Mouse (Mus musculus) erythroblast, adult 5-6 weeks (primary cell): ENCODE results near the gene Stx8. TPM values are rescaled to one million over a fixed set of nuclear protein-coding genes. Genes with fewer than 3 reads are reported as not detected.

ENCODE experiments used
- ATAC-seq: replicated peaks from 2 replicates; pipeline ENCODE4 v1.8.0; 2016; ENCODE audit warnings: moderate number of reproducible peaks, mild to moderate bottlenecking, moderate TSS enrichment, inconsistent platforms; ENCODE audit not compliant: poor library complexity, low FRiP score, severe bottlenecking
- total RNA-seq, 2 experiments: library from RNA; stranded (forward) in 1 of 2; stranded (reverse) in 1 of 2; fragments of 150-400 nt in 1 of 2; fragments of 200-764, 138-1000 nt in 1 of 2; gene quantifications; 2 replicates each; pipeline versions ENCODE4 v1.2.3 to v1.2.4; 2015 to 2017; ENCODE audit warnings: low replicate concordance in 2 of 2

Stx8 gene
- total RNA-seq, 2 experiments from 2014 or later: 3.8 to 9.5 TPM

GRCm38 (mm10) chr11:68074686-68075085 lies 108.7 kb downstream of the Stx8 start:
- ATAC-seq: no peak

DNA sequence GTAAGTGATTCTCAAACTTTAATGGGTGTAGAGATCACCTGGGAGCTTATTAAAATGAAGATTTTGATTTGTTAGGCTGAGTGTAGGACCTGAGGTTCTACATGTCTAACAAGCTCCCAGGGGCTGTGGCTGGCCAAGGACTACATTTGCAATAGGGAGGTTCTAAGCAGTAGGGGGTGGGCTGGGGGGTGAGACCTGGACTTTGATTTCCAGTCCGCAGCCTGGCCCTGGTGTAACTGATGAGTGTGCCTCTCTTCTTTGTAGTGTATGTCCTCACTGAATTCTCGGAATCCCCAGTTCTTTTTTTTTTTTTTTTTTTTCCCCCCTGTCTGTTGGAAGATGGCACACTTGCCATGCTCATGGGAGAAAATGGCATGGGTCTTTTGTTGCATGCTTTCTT lies 109.3 kb downstream of the Stx8 start:
- ATAC-seq: no peak

GRCm38 (mm10) chr11:68079756-68080155 lies 113.8 kb downstream of the Stx8 start:
- ATAC-seq: no peak

DNA sequence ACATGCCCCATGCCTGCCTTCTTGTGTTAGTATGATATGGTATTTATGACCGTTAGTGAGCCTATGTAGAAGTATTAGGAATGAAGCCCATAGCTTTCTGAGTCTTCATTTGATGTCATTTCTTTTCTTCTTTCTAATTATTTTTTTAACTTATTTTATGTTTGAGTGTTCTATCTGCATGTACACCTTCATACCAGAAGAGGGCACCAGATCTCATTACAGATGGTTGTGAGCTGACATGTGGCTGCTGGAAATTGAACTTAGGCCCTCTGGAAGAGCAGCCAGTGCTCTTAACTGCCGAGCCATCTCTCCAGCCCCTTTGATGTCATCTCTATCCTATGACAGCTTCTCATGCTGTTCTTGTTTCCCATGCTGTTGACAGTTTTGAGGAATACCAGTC lies 115.0 kb downstream of the Stx8 start:
- no peak for ATAC-seq

DNA sequence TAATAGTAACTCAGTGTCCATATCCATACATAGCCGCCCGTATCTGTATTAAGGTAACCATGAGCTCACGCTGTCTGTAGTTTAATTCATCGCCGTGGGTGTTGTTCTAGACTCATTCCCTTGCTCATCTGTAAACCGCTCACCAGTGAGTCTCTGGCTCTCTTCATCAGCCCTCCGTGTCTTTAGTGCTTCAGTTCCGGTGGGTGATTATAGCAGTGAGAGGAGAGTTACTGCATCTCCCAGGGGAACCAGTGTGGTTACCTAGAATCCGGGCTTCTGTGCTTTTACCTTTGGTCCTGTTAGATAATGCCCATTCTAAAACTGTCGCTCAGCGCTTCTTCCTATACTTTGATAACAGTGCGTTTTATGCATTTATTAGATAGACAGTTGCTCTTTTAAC lies 116.8 kb downstream of the Stx8 start:
- ATAC-seq: no peak

DNA sequence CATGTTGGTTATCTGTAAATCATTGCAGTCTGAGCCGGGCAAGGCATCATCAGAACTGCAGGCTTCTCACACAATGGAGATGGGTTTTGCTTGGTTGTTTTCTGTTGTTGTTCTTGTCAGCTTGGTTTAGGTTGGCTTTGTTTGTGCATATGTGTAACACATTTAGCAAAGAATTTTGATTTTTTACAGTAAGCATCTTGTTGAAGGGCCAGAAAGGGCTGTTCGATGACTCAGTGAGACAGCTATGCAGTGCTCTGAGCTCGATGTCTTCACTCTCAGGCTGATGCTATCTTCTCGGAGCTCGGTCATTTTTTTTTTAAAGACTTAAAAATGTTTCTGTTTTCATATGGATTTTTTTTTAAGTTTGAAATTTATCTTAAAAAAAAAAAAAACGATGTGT lies 117.6 kb downstream of the Stx8 start:
- no peak for ATAC-seq

- no peak for ATAC-seq
These were observed 120.2 kb downstream of the Stx8 start for GRCm38 (mm10) chr11:68086221-68086620.

- no peak for ATAC-seq
These were observed 123.4 kb downstream of the Stx8 start for GRCm38 (mm10) chr11:68089426-68089825.

- ATAC-seq: no peak
These were observed 124.0 kb downstream of the Stx8 start for GRCm38 (mm10) chr11:68089885-68090592.

DNA sequence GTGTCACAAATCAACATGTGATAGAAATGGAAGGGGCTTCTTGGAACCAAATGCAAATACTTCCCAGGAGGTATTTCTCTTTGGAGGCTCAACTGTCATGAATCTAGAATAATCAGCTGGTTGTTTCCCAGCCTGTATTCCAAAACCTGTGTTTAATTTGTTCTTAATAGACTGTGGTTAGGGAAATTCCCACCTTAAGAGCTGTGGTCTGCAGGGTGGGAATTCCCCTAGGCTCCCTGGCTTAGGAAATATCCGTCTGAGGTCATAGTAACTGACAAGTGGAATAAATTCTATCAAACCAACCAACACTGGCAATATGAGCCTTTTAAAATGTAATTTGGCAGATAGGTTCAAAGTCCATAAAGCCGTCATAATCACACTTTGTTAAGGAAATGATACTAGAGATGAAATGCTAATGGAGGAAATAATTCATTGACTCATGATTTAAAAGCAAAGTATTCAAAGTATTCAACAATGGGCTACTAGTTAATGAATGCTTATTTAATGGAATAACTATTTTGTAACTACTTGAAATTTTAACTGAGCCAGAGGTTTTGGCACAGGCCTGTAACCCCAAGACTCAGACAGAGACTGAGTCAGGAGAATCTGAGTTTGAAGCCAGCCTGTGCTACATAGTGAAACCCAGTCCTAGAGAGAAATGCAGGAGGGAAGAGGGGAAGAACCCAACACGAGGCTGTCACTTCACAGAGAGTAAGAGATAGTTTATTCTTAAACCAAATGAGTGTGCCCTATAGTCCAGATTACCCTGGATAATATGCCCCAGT lies 126.2 kb downstream of the Stx8 start:
- ATAC-seq: no peak

- no peak for ATAC-seq
These were observed 135.6 kb downstream of the Stx8 start for GRCm38 (mm10) chr11:68101598-68101997.

DNA sequence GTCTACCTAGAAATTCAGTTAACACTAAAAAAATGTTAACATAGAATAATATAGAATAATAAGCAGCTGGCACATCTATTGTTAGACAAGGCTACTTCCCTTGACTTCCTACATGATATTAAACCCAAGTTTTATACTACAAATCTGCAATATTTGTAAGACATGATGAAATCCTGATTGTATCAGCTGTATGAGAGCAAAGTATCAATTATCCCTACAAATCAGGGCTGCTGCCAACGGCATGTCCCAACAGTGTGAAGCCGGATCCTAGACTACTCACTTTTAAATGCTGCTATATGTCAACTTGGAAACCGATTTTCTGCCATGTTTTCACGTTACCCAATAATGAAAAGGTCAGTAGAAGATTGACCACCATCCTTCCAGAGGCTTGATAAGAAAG lies 137.5 kb downstream of the Stx8 start:
- no peak for ATAC-seq

GRCm38 (mm10) chr11:68106053-68106452 lies 140.1 kb downstream of the Stx8 start:
- no peak for ATAC-seq

- ATAC-seq: no peak
These were observed 147.6 kb downstream of the Stx8 start for GRCm38 (mm10) chr11:68113454-68114100.

DNA sequence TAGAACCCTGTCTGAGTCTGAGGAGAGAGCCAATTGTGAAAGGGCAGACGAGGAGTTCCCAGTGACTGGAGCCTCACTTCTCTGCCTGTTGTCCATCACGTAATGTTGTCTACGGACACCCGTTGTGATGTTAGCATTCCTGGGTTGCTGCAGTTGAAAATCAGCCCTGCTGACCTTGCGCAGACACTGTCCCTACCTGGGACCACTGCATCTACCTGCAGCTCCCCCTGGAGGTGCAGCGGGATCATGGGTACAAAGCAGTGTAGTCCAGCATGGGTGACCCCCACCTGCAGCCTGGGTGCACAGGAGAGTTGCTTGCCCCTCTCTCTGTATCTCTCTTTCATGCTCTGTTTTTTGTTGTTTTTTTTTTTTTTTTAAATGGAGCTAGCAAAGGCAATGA lies 148.2 kb downstream of the Stx8 start:
- ATAC-seq: no peak

- ATAC-seq: no peak
These were observed 150.2 kb downstream of the Stx8 start for GRCm38 (mm10) chr11:68116157-68116556.

- ATAC-seq: no peak
These were observed 152.1 kb downstream of the Stx8 start for GRCm38 (mm10) chr11:68117878-68118660.

GRCm38 (mm10) chr11:68118679-68119078 lies 152.7 kb downstream of the Stx8 start:
- ATAC-seq: no peak

- no peak for ATAC-seq
These were observed 153.1 kb downstream of the Stx8 start for GRCm38 (mm10) chr11:68119136-68119535.

DNA sequence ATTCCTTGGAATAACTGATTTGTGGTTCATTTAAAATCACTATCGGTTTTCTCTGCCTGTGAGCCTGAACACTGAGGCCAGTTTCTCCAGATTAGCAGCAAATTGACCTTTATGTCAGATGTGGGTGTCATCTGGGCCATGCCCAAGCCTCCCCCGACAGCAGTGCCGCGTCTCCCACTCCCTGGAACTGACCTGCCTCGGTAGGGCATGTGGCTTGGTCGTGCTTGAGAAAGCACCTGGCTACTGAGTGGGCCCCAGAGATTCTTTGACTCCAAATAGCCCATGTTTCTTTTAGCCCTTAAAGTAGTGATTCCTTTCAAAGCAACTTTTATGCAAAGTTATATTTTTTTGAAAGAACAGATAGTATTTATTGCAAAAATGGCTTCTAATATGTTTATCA lies 155.3 kb downstream of the Stx8 start:
- ATAC-seq: no peak
